Mouse (Mus musculus): ENCODE data around the gene Tomm6.

Gene Tomm6

GRCm38 (mm10) chr17:47688344-47688607 is at the start of gene Tomm6:
Gene Tomm6, minus strand, starts transcription at chr17:47688386.
- DNase-seq, result no peak

- DNase-seq, result peak; percentile 45
Observed at GRCm38 (mm10) chr17:47737271-47738065, 49.3 kb upstream of the Tomm6 start.

GRCm38 (mm10) chr17:47736856-47737255 is 48.7 kb upstream of the Tomm6 start, which contains the start of gene Tfeb:
Gene Tfeb, plus strand, starts transcription at chr17:47737030.
- DNase-seq, result peak; percentile 99

- DNase-seq, result no peak
Observed at GRCm38 (mm10) chr17:47735553-47736100, 47.4 kb upstream of the Tomm6 start.

- DNase-seq, result no peak
Observed at GRCm38 (mm10) chr17:47730633-47731575, 42.7 kb upstream of the Tomm6 start.

- no peak for DNase-seq
Observed at GRCm38 (mm10) chr17:47726566-47726965, 38.4 kb upstream of the Tomm6 start, which contains the start of gene Pgc. Gene Pgc, plus strand, starts transcription at chr17:47726842.

- DNase-seq, result no peak
Observed at GRCm38 (mm10) chr17:47721183-47721582, 33.0 kb upstream of the Tomm6 start.

- no peak for DNase-seq
Observed at GRCm38 (mm10) chr17:47715037-47715436, 26.9 kb upstream of the Tomm6 start.

GRCm38 (mm10) chr17:47712889-47713571 is 24.8 kb upstream of the Tomm6 start:
- no peak for DNase-seq

GRCm38 (mm10) chr17:47711883-47712282 is 23.7 kb upstream of the Tomm6 start:
- no peak for DNase-seq

- no peak for DNase-seq
Observed at GRCm38 (mm10) chr17:47710036-47710435, 21.9 kb upstream of the Tomm6 start.

- no peak for DNase-seq
Observed at GRCm38 (mm10) chr17:47708972-47709371, 20.8 kb upstream of the Tomm6 start.

- no peak for DNase-seq
Observed at GRCm38 (mm10) chr17:47707961-47708360, 19.8 kb upstream of the Tomm6 start.

GRCm38 (mm10) chr17:47706196-47706595 is 18.0 kb upstream of the Tomm6 start:
- no peak for DNase-seq

GRCm38 (mm10) chr17:47704692-47705091 is 16.5 kb upstream of the Tomm6 start:
- no peak for DNase-seq

GRCm38 (mm10) chr17:47703556-47703955 is 15.4 kb upstream of the Tomm6 start:
- DNase-seq, result no peak

GRCm38 (mm10) chr17:47702548-47703345 is 14.6 kb upstream of the Tomm6 start:
- no peak for DNase-seq

GRCm38 (mm10) chr17:47701793-47702192 is 13.6 kb upstream of the Tomm6 start:
- no peak for DNase-seq

GRCm38 (mm10) chr17:47699055-47699454 is 10.9 kb upstream of the Tomm6 start:
- no peak for DNase-seq

GRCm38 (mm10) chr17:47698156-47698555 is 10.0 kb upstream of the Tomm6 start:
- DNase-seq, result no peak

- DNase-seq, result no peak
Observed at GRCm38 (mm10) chr17:47695337-47695710, 7.1 kb upstream of the Tomm6 start.
